Mouse (Mus musculus): ENCODE results near the gene Slc22a13. TPM values are rescaled to one million over a fixed set of nuclear protein-coding genes. Genes with fewer than 3 reads are reported as not detected.
A peak's percentile ranks its signal among the peaks of the same experiment; 100 is the strongest.

Slc22a13 gene
- not detected in 2 replicates for polyA plus RNA-seq (2015; fragmentation: Nextera tagmentation; extraction: Ambion mirVana)

GRCm38 (mm10) chr9:119208998-119209397 lies at the start of gene Slc22a13:
TSS of gene Slc22a13 (minus strand) at chr9:119209098.
- Histone ChIP-seq H3K27me3 (no peaks in the 10 kb centered on the region), H3K9ac (no peak within 1 kb of the TSS), H3K27ac (replicated peaks) (no peak within 1 kb of the TSS), H3K4me3 (no peak within 1 kb of the TSS), H3K4me2 (no peak within 1 kb of the TSS), H3K36me3 (no peaks in the 10 kb centered on the region), H3K4me1 (replicated peaks) (no peaks in the 10 kb centered on the region), H3K9me3 (peaks cover 9% of the 10 kb centered on the region)
- 93% methylated on average over 4 of the region's 4 CpGs for WGBS
- ATAC-seq (ENCODE audit: low read depth): no peak

DNA sequence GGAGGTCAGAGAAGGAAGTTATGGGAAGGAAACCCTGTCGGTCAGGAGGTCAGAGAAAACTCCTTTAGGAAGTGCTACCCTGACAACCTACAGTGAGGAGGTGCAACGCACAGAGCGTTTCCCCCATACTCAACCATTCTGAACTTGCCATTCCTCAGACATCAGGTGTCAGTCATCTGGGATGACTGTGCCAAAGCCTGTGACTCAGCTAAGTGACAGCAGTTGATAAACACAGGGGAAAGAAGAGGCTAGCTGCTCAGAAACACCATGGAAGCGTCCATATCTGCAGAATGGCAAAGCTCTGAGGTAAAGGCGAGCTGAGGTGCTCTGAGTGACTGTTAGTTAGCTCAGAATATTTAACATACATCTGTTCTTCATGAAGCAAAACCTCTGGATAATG lies 49.2 kb upstream of the Slc22a13 start:
- no peak for ATAC-seq (ENCODE audit: low read depth)
- no peak overlapping the region for H3K4me2 ChIP-seq
- H3K4me3 ChIP-seq: no peak overlapping the region
- H3K27me3 ChIP-seq: no peaks in the 10 kb centered on the region
- H3K9ac ChIP-seq: no peak overlapping the region
- peaks cover 58% of the 10 kb centered on the region for H3K36me3 ChIP-seq
- 89% methylated on average over 5 of the region's 5 CpGs for WGBS
- H3K27ac ChIP-seq (replicated peaks): no peak overlapping the region
- no peaks in the 10 kb centered on the region for H3K4me1 ChIP-seq (replicated peaks)
- no peaks in the 10 kb centered on the region for H3K9me3 ChIP-seq

DNA sequence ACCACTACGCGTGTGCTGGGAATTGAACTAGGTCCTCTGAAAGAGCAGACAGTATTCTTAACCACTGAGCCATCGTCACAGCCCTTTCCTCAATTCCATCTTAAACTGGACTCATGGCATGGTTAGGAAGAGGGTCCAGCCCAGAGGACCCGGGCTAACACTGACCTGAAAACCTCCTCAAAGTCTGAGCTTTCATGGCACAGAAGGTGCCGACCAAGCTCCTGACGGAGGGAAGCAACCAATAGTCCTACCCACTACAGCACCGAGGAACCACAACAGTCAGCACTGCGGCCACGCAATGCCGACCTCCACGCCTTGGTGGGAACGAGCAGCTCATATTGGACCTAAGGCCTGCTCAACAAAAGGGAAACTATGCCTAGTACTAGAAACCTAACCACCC lies 47.3 kb upstream of the Slc22a13 start:
- peaks cover 54% of the 10 kb centered on the region for H3K36me3 ChIP-seq
- no peak overlapping the region for H3K4me2 ChIP-seq
- H3K27me3 ChIP-seq: no peaks in the 10 kb centered on the region
- no peaks in the 10 kb centered on the region for H3K9me3 ChIP-seq
- no peak overlapping the region for H3K4me3 ChIP-seq
- no peak for ATAC-seq (ENCODE audit: low read depth)
- no peaks in the 10 kb centered on the region for H3K4me1 ChIP-seq (replicated peaks)
- WGBS: 95% methylated on average over 12 of the region's 12 CpGs
- no peak overlapping the region for H3K27ac ChIP-seq (replicated peaks)
- H3K9ac ChIP-seq: no peak overlapping the region

DNA sequence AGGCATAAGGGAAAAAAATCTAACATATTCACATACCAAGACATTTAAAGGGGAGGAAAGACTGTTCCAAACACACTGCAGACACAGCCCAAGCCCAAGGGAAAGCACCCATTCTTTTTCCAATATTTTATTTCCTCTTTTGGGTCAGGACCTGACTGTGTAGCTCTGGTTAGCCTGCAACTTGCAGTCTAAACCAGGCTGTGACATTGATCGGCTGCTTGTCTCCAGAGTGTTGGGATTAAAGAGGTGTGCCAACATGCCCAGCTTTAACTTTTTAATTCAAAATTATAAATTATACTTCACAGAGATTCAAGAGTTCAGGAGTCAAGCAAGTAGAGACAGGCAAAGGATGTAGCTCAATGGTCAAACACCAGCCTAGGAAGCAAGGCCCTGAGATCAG lies 46.2 kb upstream of the Slc22a13 start:
- Histone ChIP-seq H3K36me3 (peaks cover 63% of the 10 kb centered on the region), H3K4me1 (replicated peaks) (no peaks in the 10 kb centered on the region), H3K27ac (replicated peaks) (no peak overlapping the region), H3K27me3 (no peaks in the 10 kb centered on the region), H3K4me3 (no peak overlapping the region), H3K9ac (no peak overlapping the region), H3K4me2 (no peak overlapping the region), H3K9me3 (no peaks in the 10 kb centered on the region)
- WGBS: 100% methylated on average over 1 of the region's 1 CpGs
- no peak for ATAC-seq (ENCODE audit: low read depth)

DNA sequence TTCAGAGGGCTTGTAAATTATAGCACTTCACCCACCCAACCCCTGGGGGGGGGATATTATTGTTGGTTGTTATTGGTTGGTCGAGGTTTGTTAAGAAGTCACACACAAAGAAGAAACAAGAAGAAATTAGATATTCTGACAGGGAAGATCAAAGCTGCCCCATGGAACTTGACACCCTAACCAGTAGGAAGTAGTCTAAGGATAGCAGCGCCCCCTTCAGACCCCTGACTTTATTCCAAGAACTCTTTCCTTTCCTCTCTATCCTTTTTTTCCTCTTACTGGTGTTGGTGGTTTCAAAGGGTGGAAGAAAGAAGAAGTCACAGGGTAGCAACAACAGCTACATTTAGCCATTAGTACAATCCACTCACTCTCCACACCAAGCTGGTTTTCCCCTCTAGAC lies 45.3 kb upstream of the Slc22a13 start:
- Histone ChIP-seq H3K4me1 (replicated peaks) (no peaks in the 10 kb centered on the region), H3K27ac (replicated peaks) (no peak overlapping the region), H3K4me2 (no peak overlapping the region), H3K9me3 (no peaks in the 10 kb centered on the region), H3K4me3 (no peak overlapping the region), H3K27me3 (no peaks in the 10 kb centered on the region), H3K9ac (no peak overlapping the region), H3K36me3 (peaks cover 65% of the 10 kb centered on the region)
- no peak for ATAC-seq (ENCODE audit: low read depth)
- WGBS: 72% methylated on average over 2 of the region's 2 CpGs

- Histone ChIP-seq H3K4me1 (replicated peaks) (no peaks in the 10 kb centered on the region), H3K4me3 (no peak overlapping the region), H3K9ac (no peak overlapping the region), H3K36me3 (peaks cover 50% of the 10 kb centered on the region), H3K4me2 (no peak overlapping the region), H3K9me3 (no peaks in the 10 kb centered on the region), H3K27me3 (no peaks in the 10 kb centered on the region), H3K27ac (replicated peaks) (no peak overlapping the region)
- no peak for ATAC-seq (ENCODE audit: low read depth)
- WGBS: 83% methylated on average over 5 of the region's 5 CpGs
These were observed 39.1 kb upstream of the Slc22a13 start for GRCm38 (mm10) chr9:119247996-119248395.

DNA sequence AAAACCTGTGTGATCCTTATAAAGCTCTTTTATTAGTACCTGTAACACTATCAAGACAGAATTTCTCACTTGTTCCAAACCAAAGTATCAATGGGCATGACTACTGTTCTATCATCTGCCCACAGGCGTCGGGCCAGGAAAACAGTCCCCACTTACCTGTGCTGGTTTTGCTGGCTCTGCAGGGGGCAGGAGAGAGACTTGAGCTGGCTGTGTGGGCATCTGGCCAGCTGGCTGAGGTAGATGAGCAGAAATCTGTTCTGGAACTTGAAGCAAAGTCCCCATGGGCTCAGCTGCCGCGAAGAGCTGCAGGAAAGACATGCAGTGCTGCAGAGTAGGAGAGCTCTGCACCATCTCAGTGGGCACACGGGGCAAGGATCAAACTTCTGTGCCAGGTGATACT lies 37.9 kb upstream of the Slc22a13 start:
- Histone ChIP-seq H3K4me2 (no peak overlapping the region), H3K27ac (replicated peaks) (no peak overlapping the region), H3K27me3 (no peaks in the 10 kb centered on the region), H3K9me3 (no peaks in the 10 kb centered on the region), H3K36me3 (peaks cover 55% of the 10 kb centered on the region), H3K4me1 (replicated peaks) (no peaks in the 10 kb centered on the region), H3K9ac (no peak overlapping the region), H3K4me3 (no peak overlapping the region)
- WGBS: 86% methylated on average over 5 of the region's 5 CpGs
- no peak for ATAC-seq (ENCODE audit: low read depth)

GRCm38 (mm10) chr9:119243981-119244380 lies 35.1 kb upstream of the Slc22a13 start:
- WGBS: 94% methylated on average over 3 of the region's 3 CpGs
- H3K27me3 ChIP-seq: no peaks in the 10 kb centered on the region
- no peaks in the 10 kb centered on the region for H3K9me3 ChIP-seq
- H3K4me3 ChIP-seq: no peak overlapping the region
- no peak overlapping the region for H3K4me2 ChIP-seq
- 0 out of 2 replicates have a peak, but pooled peaks cover 8% of the 10 kb centered on the region for H3K4me1 ChIP-seq (replicated peaks)
- H3K27ac ChIP-seq (replicated peaks): no peak overlapping the region
- ATAC-seq (ENCODE audit: low read depth): no peak
- H3K9ac ChIP-seq: no peak overlapping the region
- peaks cover 58% of the 10 kb centered on the region for H3K36me3 ChIP-seq

GRCm38 (mm10) chr9:119241169-119241865 lies 32.4 kb upstream of the Slc22a13 start:
- Histone ChIP-seq H3K4me2 (no peak overlapping the region), H3K27ac (replicated peaks) (no peak overlapping the region), H3K4me3 (no peak overlapping the region), H3K9ac (no peak overlapping the region), H3K4me1 (replicated peaks) (0 out of 2 replicates have a peak, but pooled peaks cover 8% of the 10 kb centered on the region), H3K36me3 (peaks cover 68% of the 10 kb centered on the region), H3K27me3 (no peaks in the 10 kb centered on the region), H3K9me3 (no peaks in the 10 kb centered on the region)
- ATAC-seq (ENCODE audit: low read depth): no peak
- 84% methylated on average over 11 of the region's 11 CpGs for WGBS

DNA sequence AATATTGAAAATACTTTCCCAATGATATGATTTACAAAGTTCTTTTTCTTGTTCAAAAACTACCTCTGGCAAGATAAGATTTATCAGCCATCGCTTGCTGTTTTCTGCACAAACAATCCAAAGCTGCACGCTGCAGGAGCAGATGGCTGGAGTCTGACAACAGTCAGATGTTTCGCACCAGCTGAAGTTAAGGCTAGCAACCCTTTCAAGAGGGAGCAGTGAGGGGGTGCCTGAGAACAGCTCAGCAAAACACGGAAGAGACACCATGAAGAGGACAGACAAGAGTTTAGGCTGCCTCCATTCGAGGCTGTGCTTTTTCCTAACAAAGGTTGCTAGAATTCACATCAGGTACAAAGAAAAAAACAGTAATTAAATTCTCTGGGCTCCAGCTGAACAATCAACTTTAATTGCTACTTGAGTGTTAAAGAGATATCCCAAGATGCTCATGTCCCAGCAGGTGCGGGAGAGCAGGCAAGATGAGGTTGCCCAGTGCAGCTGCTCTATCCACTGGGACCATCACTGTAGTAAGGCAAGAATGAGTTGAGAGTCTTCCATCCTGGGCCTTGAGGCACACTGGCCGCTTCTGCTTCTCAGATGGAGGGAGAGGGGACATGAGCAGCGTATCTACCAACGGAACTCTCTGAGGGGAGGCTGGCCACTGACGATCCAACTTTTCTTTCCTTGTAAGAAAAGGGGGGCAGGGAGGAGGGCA lies 31.5 kb upstream of the Slc22a13 start:
- no peak overlapping the region for H3K4me3 ChIP-seq
- no peak for ATAC-seq (ENCODE audit: low read depth)
- peak overlapping the region; percentile 42 for H3K27ac ChIP-seq (replicated peaks)
- H3K27me3 ChIP-seq: no peaks in the 10 kb centered on the region
- no peaks in the 10 kb centered on the region for H3K9me3 ChIP-seq
- WGBS: 70% methylated on average over 10 of the region's 10 CpGs
- H3K4me2 ChIP-seq: no peak overlapping the region
- 0 out of 2 replicates have a peak, but pooled peaks cover 8% of the 10 kb centered on the region for H3K4me1 ChIP-seq (replicated peaks)
- H3K9ac ChIP-seq: no peak overlapping the region
- H3K36me3 ChIP-seq: peaks cover 62% of the 10 kb centered on the region

DNA sequence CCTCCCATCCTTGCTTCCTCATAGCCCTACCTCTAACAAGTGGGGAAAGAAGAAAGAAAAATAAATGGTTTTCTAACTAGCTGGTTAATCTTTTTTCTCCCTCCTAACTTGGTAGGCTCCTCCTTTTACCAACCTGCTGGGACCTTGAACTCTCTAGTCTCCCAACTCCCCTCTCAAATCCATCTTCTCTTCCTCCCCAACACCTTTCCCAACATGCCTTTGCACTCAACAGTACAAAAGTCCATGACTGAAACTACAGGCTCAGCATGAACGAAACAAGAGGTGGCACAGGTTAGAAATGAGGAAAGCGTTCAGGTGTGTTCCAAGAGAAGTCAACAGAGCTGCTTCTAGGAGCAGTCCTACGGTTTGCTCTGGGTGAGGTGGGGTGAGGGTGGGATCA lies 30.4 kb upstream of the Slc22a13 start:
- peaks cover 56% of the 10 kb centered on the region for H3K36me3 ChIP-seq
- WGBS: 91% methylated on average over 3 of the region's 3 CpGs

DNA sequence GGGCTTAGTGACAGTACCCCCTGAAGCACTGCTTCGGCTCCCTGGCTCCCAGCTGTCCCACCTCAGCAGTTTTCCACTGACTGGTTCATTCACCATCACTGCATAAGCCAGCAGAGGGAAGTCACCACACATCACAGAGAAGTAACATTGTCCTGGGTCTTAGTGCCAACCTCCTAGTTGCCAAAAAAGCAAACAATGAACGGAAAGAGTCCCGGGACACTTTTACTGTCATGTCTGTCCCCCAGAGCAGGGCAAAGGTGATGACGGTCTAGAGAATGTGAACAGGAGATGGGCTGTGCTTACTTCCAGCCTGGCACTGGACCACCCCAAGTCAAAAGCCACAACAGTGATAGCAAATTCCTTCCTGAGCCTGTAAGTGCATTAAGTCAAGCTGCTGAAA lies 29.9 kb upstream of the Slc22a13 start:
- Histone ChIP-seq H3K9ac (no peak overlapping the region), H3K27me3 (no peaks in the 10 kb centered on the region), H3K4me3 (no peak overlapping the region), H3K27ac (replicated peaks) (no peak overlapping the region), H3K4me2 (no peak overlapping the region), H3K36me3 (peaks cover 51% of the 10 kb centered on the region), H3K4me1 (replicated peaks) (0 out of 2 replicates have a peak, but pooled peaks cover 8% of the 10 kb centered on the region), H3K9me3 (no peaks in the 10 kb centered on the region)
- ATAC-seq (ENCODE audit: low read depth): no peak
- 88% methylated on average over 4 of the region's 4 CpGs for WGBS

More for the DNA sequence above, 30.4 kb upstream of the Slc22a13 start:
- Histone ChIP-seq H3K27me3 (no peaks in the 10 kb centered on the region), H3K9ac (no peak overlapping the region), H3K27ac (replicated peaks) (no peak overlapping the region), H3K4me3 (no peak overlapping the region), H3K9me3 (no peaks in the 10 kb centered on the region), H3K4me1 (replicated peaks) (0 out of 2 replicates have a peak, but pooled peaks cover 8% of the 10 kb centered on the region), H3K4me2 (no peak overlapping the region)
- no peak for ATAC-seq (ENCODE audit: low read depth)

Data from neural tube, embryonic 13.5 days (tissue).